Mouse (Mus musculus) c-Kit-positive CD71-positive TER-119-positive erythroid progenitor cells, embryonic 14.5 days (primary cell): Measurements from ENCODE around the gene Pecam1.
"Not testable (repeated sequence)": the region's sequence is repeated elsewhere in the genome, so short reads cannot be mapped to it uniquely, and the experiment has no call there.

Source experiments
- DNase-seq: peaks from one replicate; pipeline ENCODE4 v3.0.0-alpha.2; 2013; ENCODE audit warnings: low spot score

Pecam1 gene

GRCm38 (mm10) chr11:106729656-106730055, 20.8 kb downstream of the Pecam1 start:
- DNase-seq: no peak

GRCm38 (mm10) chr11:106728402-106729366, 21.7 kb downstream of the Pecam1 start:
- no peak for DNase-seq

- no peak for DNase-seq
These were observed 22.5 kb downstream of the Pecam1 start for GRCm38 (mm10) chr11:106727967-106728366.

GRCm38 (mm10) chr11:106724916-106725235, 25.6 kb downstream of the Pecam1 start:
- not testable (repeated sequence) for DNase-seq

GRCm38 (mm10) chr11:106724176-106724915, 26.1 kb downstream of the Pecam1 start:
- no peak for DNase-seq

GRCm38 (mm10) chr11:106723611-106724125, 26.8 kb downstream of the Pecam1 start:
- no peak for DNase-seq

GRCm38 (mm10) chr11:106722831-106723361, 27.5 kb downstream of the Pecam1 start:
- no peak for DNase-seq

- DNase-seq: no peak
These were observed 30.0 kb downstream of the Pecam1 start for GRCm38 (mm10) chr11:106720379-106720778.

GRCm38 (mm10) chr11:106716568-106716967, 33.9 kb downstream of the Pecam1 start:
- no peak for DNase-seq

- no peak for DNase-seq
These were observed 35.4 kb downstream of the Pecam1 start for GRCm38 (mm10) chr11:106715066-106715465.

GRCm38 (mm10) chr11:106710789-106711188, 39.6 kb downstream of the Pecam1 start:
- no peak for DNase-seq

- DNase-seq: no peak
These were observed 41.0 kb downstream of the Pecam1 start for GRCm38 (mm10) chr11:106709227-106709985.

- no peak for DNase-seq
These were observed 42.6 kb downstream of the Pecam1 start for GRCm38 (mm10) chr11:106707866-106708265.

- DNase-seq: no peak
These were observed 43.3 kb downstream of the Pecam1 start for GRCm38 (mm10) chr11:106707085-106707484.

- DNase-seq: no peak
These were observed 44.2 kb downstream of the Pecam1 start for GRCm38 (mm10) chr11:106706212-106706611.

GRCm38 (mm10) chr11:106704399-106705111, 45.9 kb downstream of the Pecam1 start:
- no peak for DNase-seq

GRCm38 (mm10) chr11:106703931-106704330, 46.5 kb downstream of the Pecam1 start:
- DNase-seq: no peak

GRCm38 (mm10) chr11:106702584-106702983, 47.8 kb downstream of the Pecam1 start:
- no peak for DNase-seq

GRCm38 (mm10) chr11:106701589-106701988, 48.8 kb downstream of the Pecam1 start:
- no peak for DNase-seq

GRCm38 (mm10) chr11:106699083-106699482, 51.3 kb downstream of the Pecam1 start:
- DNase-seq: no peak

- no peak for DNase-seq
These were observed 52.1 kb downstream of the Pecam1 start for GRCm38 (mm10) chr11:106698289-106698688.
